Mouse (Mus musculus) right cerebral cortex, postnatal 4 days (tissue): ENCODE results near the gene Zbed3.

Source experiments
- DNase-seq: peaks from one replicate; pipeline ENCODE4 v3.0.0-alpha.2; 2022

Zbed3 gene

GRCm38 (mm10) chr13:95323400-95323799 is at the start of gene Zbed3:
TSS of gene Zbed3 (plus strand) at chr13:95323612.
- no peak for DNase-seq

GRCm38 (mm10) chr13:95278426-95279025 is 44.9 kb upstream of the Zbed3 start:
- DNase-seq: no peak

GRCm38 (mm10) chr13:95281740-95282673 is 41.4 kb upstream of the Zbed3 start:
- DNase-seq: no peak

GRCm38 (mm10) chr13:95286989-95287388 is 36.4 kb upstream of the Zbed3 start:
- peak; percentile 70 for DNase-seq

GRCm38 (mm10) chr13:95288027-95288426 is 35.4 kb upstream of the Zbed3 start:
- no peak for DNase-seq

GRCm38 (mm10) chr13:95291983-95292382 is 31.4 kb upstream of the Zbed3 start:
- no peak for DNase-seq

- no peak for DNase-seq
These were observed 23.5 kb upstream of the Zbed3 start for GRCm38 (mm10) chr13:95299956-95300355.

- DNase-seq: no peak
These were observed 16.8 kb upstream of the Zbed3 start for GRCm38 (mm10) chr13:95306596-95306995.

GRCm38 (mm10) chr13:95307100-95307655 is 16.2 kb upstream of the Zbed3 start:
- no peak for DNase-seq

GRCm38 (mm10) chr13:95312016-95312415 is 11.4 kb upstream of the Zbed3 start:
- peak; percentile 13 for DNase-seq

GRCm38 (mm10) chr13:95319153-95319552 is 4.3 kb upstream of the Zbed3 start:
- DNase-seq: no peak

GRCm38 (mm10) chr13:95320451-95320850 is 3.0 kb upstream of the Zbed3 start:
- DNase-seq: no peak

GRCm38 (mm10) chr13:95323950-95324625 is 676 bp downstream of the Zbed3 start:
- peak; percentile 80 for DNase-seq

- DNase-seq: peak; percentile 41
These were observed 1.2 kb downstream of the Zbed3 start for GRCm38 (mm10) chr13:95324626-95325079.

GRCm38 (mm10) chr13:95325080-95325906 is 1.9 kb downstream of the Zbed3 start:
- DNase-seq: peak; percentile 76

GRCm38 (mm10) chr13:95325907-95326550 is 2.6 kb downstream of the Zbed3 start:
- DNase-seq: no peak

- no peak for DNase-seq
These were observed 3.4 kb downstream of the Zbed3 start for GRCm38 (mm10) chr13:95326611-95327344.

GRCm38 (mm10) chr13:95327345-95327741 is 3.9 kb downstream of the Zbed3 start:
- DNase-seq: peak; percentile 50

GRCm38 (mm10) chr13:95328767-95329166 is 5.4 kb downstream of the Zbed3 start:
- DNase-seq: no peak

- no peak for DNase-seq
These were observed 7.1 kb downstream of the Zbed3 start for GRCm38 (mm10) chr13:95330507-95330906.
